Mouse (Mus musculus): ENCODE results near the gene Nfx1. TPM values are rescaled to one million over a fixed set of nuclear protein-coding genes. Genes with fewer than 3 reads are reported as not detected.

The Nfx1 gene
- total RNA-seq, 2 experiments from 2014 or later: 61.5 to 64.2 TPM

Small RNAs within 50 kb of the gene (microRNA-seq; reads per million reads assigned to microRNA genes)
- gene Mir3094: 1.1 to 2.5 reads per million in 2 experiments

Other genes with a start within 250 kb of the Nfx1 start
- 100 to 1,000 TPM; 374 to 409 TPM for gene Dnaja1, start 248.8 kb upstream of the Nfx1 start, total RNA-seq (2021)
- 10 to 100 TPM; 42.8 to 47.7 TPM for gene Smu1, start 213.0 kb upstream of the Nfx1 start, total RNA-seq (2021)
- gene B4galt1, start 116.9 kb upstream of the Nfx1 start, total RNA-seq (2021): 1 to 10 TPM; 6.5 to 7.0 TPM
- not detected for gene Spink4, start 50.9 kb upstream of the Nfx1 start, total RNA-seq (2021)
- gene Bag1, start 22.6 kb upstream of the Nfx1 start, total RNA-seq (2021): 100 to 1,000 TPM; 163 to 170 TPM
- gene Chmp5, start 22.5 kb upstream of the Nfx1 start, total RNA-seq (2021): 10 to 100 TPM; 71.9 to 75.3 TPM
- gene Aqp7, start 77.2 kb downstream of the Nfx1 start, total RNA-seq (2021): under 1 TPM in 1 of 2 experiments, not detected in 1; 0.20 TPM
- gene Aqp3, start 127.3 kb downstream of the Nfx1 start, total RNA-seq (2021): under 1 TPM in 1 of 2 experiments, not detected in 1; 0.67 TPM
- 10 to 100 TPM; 86.2 to 87.7 TPM for gene Nol6, start 153.5 kb downstream of the Nfx1 start, total RNA-seq (2021)
- gene Ube2r2, start 164.8 kb downstream of the Nfx1 start, total RNA-seq (2021): 10 to 100 TPM; 84.2 to 84.4 TPM

Data from layer of hippocampus, postnatal 10 days (tissue).